Mouse (Mus musculus): ENCODE measurements at regions not wholly inside any gene's neighbourhood (a gene's known extent, or its start where the extent isn't known, plus 50 kb on each side); places are given as distances from the start of the nearest gene placed in this dataset.
A peak's percentile ranks its signal among the peaks of the same experiment; 100 is the strongest.

DNA sequence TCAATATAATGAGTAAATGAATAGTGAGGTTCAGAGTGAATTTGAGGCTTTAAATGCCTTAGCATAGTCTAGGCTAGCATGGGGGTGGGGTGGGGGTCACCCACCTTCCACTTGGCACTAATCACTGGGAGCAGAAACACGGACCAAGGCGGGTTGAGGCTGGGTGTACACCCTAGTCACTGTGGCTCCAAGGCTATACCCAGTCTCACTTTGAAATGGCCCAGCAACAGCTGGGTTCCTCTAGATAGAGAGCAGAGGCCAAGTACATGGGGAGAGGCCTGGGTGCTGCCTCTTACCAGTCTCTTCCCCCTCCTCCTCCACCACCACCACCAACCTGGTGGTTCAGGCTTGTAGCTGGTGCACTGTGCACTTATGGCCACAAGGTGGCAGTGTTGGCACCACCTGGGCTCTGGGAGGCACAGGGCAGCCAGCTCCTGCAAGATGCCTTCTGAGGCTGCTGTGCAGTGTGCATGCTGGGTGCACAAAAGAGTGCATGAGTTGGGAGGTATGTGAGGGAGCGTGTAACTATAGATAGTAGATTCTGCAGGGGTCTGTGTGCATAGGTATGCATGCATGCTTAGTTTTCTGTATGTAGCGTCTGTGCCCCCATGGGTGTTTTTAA is 85.6 kb upstream of the Mvb12b start:
- no peak for TF ChIP-seq MAX (IDR thresholded peaks at IDR 0.05; ENCODE audit: low read length)
- no peak for TF ChIP-seq POLR2A (IDR thresholded peaks at IDR 0.05; ENCODE audit: low read depth, low read length)
- peak; percentile 18; the same call in 1 of the 2 replicates for TF ChIP-seq NELFE (IDR thresholded peaks at IDR 0.05; ENCODE audit: low read depth, low read length)
- TF ChIP-seq ZNF384 (IDR thresholded peaks at IDR 0.05; ENCODE audit: low read depth, low read length): no peak
- no peak for TF ChIP-seq PAX5 (IDR thresholded peaks at IDR 0.05; ENCODE audit: low read length)
- no peak for TF ChIP-seq ELF1 (IDR thresholded peaks at IDR 0.05; ENCODE audit: low read depth, low read length)
- no peak for TF ChIP-seq ZMIZ1 (IDR thresholded peaks at IDR 0.05; ENCODE audit: low read depth, low read length)
- no peak for TF ChIP-seq NRF1 (IDR thresholded peaks at IDR 0.05; ENCODE audit: low read depth, low read length)
- no peak for TF ChIP-seq CHD2 (IDR thresholded peaks at IDR 0.05; ENCODE audit: low read length)
- peak; percentile 84 to 91 for TF ChIP-seq CTCF (conservative IDR thresholded peaks at IDR 0.05 in 1 of 2, IDR thresholded peaks at IDR 0.05 in 1 of 2; ENCODE audit: low read depth in 2 of 2, low read length in 2 of 2)
- no peak for TF ChIP-seq GABPA (IDR thresholded peaks at IDR 0.05; ENCODE audit: insufficient replicate concordance, low read depth, low read length)
